Comparison of ENCODE assay signal across 9 mouse cellular contexts in genomic region chrX:101085920-101086319, GRCm38 (mm10). TPM values are rescaled to one million over a fixed set of nuclear protein-coding genes. Genes with fewer than 3 reads are reported as not detected.
DNase-seq lines count a peak whose midpoint lies in the region; ATAC-seq and TF ChIP-seq lines count a peak whose summit lies in the region.
"Had no signal": no experiment of that assay in that cellular context is flagged by ENCODE, and none has a peak within 500 bp of the region (broad histone marks: within the 10 kb centered on the region; RNA-seq: fewer than 3 reads in every experiment).

Gene Slc7a3 (minus strand): TSS chrX:101086020.

- no peak for TF ChIP-seq EP300 in heart, postnatal 0 days (IDR thresholded peaks at IDR 0.05; ENCODE audit: low read depth)

- no peak for ATAC-seq in heart, postnatal 0 days (ENCODE audit: insufficient read depth, low read depth)
- ATAC-seq in hindbrain, embryonic 11.5 days (ENCODE audit: low FRiP score): no peak
- no peak for ATAC-seq in midbrain, embryonic 11.5 days (ENCODE audit: low FRiP score)
- ATAC-seq in erythroblast, adult 5-6 weeks (replicated peaks; ENCODE audit: low FRiP score, poor library complexity, severe bottlenecking): no peak

- H3K4me3 ChIP-seq in heart, postnatal 0 days (ENCODE audit: low read depth, low read length): peak within 1 kb of the TSS; percentile 18
- no peak within 1 kb of the TSS for H3K4me3 ChIP-seq in bone marrow, adult 2 months (replicated peaks; ENCODE audit: control insufficient read depth, low read depth, low read length)
- H3K4me3 ChIP-seq in hindbrain, embryonic 11.5 days (ENCODE audit: low read depth, low read length): peak within 1 kb of the TSS; percentile 16; the same call in 1 of the 2 replicates
- peak within 1 kb of the TSS; percentile 25 for H3K4me3 ChIP-seq in midbrain, embryonic 11.5 days (ENCODE audit: low read depth, low read length)

- no peak for TF ChIP-seq POLR2A in bone marrow, adult 2 months (IDR thresholded peaks at IDR 0.05; ENCODE audit: borderline replicate concordance, control insufficient read depth, low read depth, low read length)

- H3K27ac ChIP-seq in heart, postnatal 0 days (ENCODE audit: low read depth): no peak within 1 kb of the TSS
- H3K27ac ChIP-seq in bone marrow, adult 2 months (ENCODE audit: control insufficient read depth, insufficient read depth, low read depth, low read length, poor library complexity): no peak within 1 kb of the TSS
- H3K27ac ChIP-seq in hindbrain, embryonic 11.5 days (ENCODE audit: low read depth, low read length): no peak within 1 kb of the TSS
- no peak within 1 kb of the TSS for H3K27ac ChIP-seq in midbrain, embryonic 11.5 days (ENCODE audit: low read depth, low read length)

- H3K9ac ChIP-seq in heart, postnatal 0 days (replicated peaks; ENCODE audit: low read depth, low read length): no peak within 1 kb of the TSS
- no peak within 1 kb of the TSS for H3K9ac ChIP-seq in hindbrain, embryonic 11.5 days (ENCODE audit: low read depth, low read length)
- no peak within 1 kb of the TSS for H3K9ac ChIP-seq in midbrain, embryonic 11.5 days (ENCODE audit: low read length)

- WGBS in heart, postnatal 0 days: 28% methylated on average over 11 of the region's 11 CpGs
- WGBS in bone marrow, adult 2 months: 61% methylated on average over 11 of the region's 11 CpGs
- 48% methylated on average over 11 of the region's 11 CpGs for WGBS in hindbrain, embryonic 11.5 days
- 36% methylated on average over 11 of the region's 11 CpGs for WGBS in midbrain, embryonic 11.5 days

- H3K4me2 ChIP-seq in heart, postnatal 0 days (ENCODE audit: low read depth, low read length): peak within 1 kb of the TSS; percentile 54
- peak within 1 kb of the TSS; percentile 52 for H3K4me2 ChIP-seq in hindbrain, embryonic 11.5 days (replicated peaks; ENCODE audit: low read depth, low read length)
- H3K4me2 ChIP-seq in midbrain, embryonic 11.5 days: peak within 1 kb of the TSS; percentile 58

- no peak for DNase-seq in heart, postnatal 0 days (ENCODE audit: low spot score)
- DNase-seq in heart, postnatal 10 days: no peak
- peak; percentile 1 for DNase-seq in hindbrain, embryonic 11.5 days (ENCODE audit: low spot score)
- DNase-seq in midbrain, embryonic 11.5 days (ENCODE audit: low spot score, missing footprints): no peak
- DNase-seq in testis, postnatal 14 days (ENCODE audit: low spot score): no peak
- no peak for DNase-seq in urinary bladder, postnatal 4 days (ENCODE audit: low spot score in 2 of 2)

- intact Hi-C loops in heart, postnatal 10 days (cut with DNase I): no loop called here

- no peaks in the 10 kb centered on the region for H3K9me3 ChIP-seq in heart, postnatal 0 days (replicated peaks; ENCODE audit: control insufficient read depth, low read length)
- no peaks in the 10 kb centered on the region for H3K9me3 ChIP-seq in hindbrain, embryonic 11.5 days (ENCODE audit: control insufficient read depth, low read length)
- no peaks in the 10 kb centered on the region for H3K9me3 ChIP-seq in midbrain, embryonic 11.5 days (ENCODE audit: control insufficient read depth, low read length)
- H3K9me3 ChIP-seq: G1E had no signal

- TF ChIP-seq CTCF in heart, postnatal 0 days (IDR thresholded peaks at IDR 0.05; ENCODE audit: low read depth): no peak
- TF ChIP-seq CTCF in bone marrow, adult 2 months (IDR thresholded peaks at IDR 0.05; ENCODE audit: control insufficient read depth, insufficient read depth, low read length): no peak

- no peaks in the 10 kb centered on the region for H3K4me1 ChIP-seq in heart, postnatal 0 days (ENCODE audit: control insufficient read depth, insufficient read depth)
- H3K4me1 ChIP-seq in bone marrow, adult 2 months (ENCODE audit: control insufficient read depth, insufficient read depth, low read length): no peaks in the 10 kb centered on the region
- H3K4me1 ChIP-seq in hindbrain, embryonic 11.5 days (replicated peaks; ENCODE audit: control insufficient read depth, insufficient read depth, low read length): no peaks in the 10 kb centered on the region
- H3K4me1 ChIP-seq in midbrain, embryonic 11.5 days (ENCODE audit: control insufficient read depth, insufficient read depth, low read length): no peaks in the 10 kb centered on the region

- H3K36me3 ChIP-seq in heart, postnatal 0 days (replicated peaks; ENCODE audit: control insufficient read depth, insufficient read depth, low read length): no peaks in the 10 kb centered on the region
- no peaks in the 10 kb centered on the region for H3K36me3 ChIP-seq in hindbrain, embryonic 11.5 days (ENCODE audit: control insufficient read depth, insufficient read depth, low read length)
- no peaks in the 10 kb centered on the region for H3K36me3 ChIP-seq in midbrain, embryonic 11.5 days (ENCODE audit: control insufficient read depth, insufficient read depth, low read length)
- H3K36me3 ChIP-seq: G1E had no signal

- H3K27me3 ChIP-seq in heart, postnatal 0 days (ENCODE audit: control insufficient read depth, insufficient read depth, low read length): no peaks in the 10 kb centered on the region
- H3K27me3 ChIP-seq in hindbrain, embryonic 11.5 days (ENCODE audit: control insufficient read depth, insufficient read depth, low read length): 0 out of 2 replicates have a peak, but pooled peaks cover 7% of the 10 kb centered on the region
- no peaks in the 10 kb centered on the region for H3K27me3 ChIP-seq in midbrain, embryonic 11.5 days (ENCODE audit: control insufficient read depth, insufficient read depth, low read length)

RNA-seq across cellular contexts. Expression of gene Slc7a3, which starts in this region (rescaled TPM):
- 2.2 TPM in 1 of 2 replicates, not detected in the other for total RNA-seq in heart, postnatal 0 days (2014; rRNA removed; ENCODE audit: low replicate concordance)
- polyA plus RNA-seq in heart, postnatal 0 days (2015; fragmentation: Nextera tagmentation; extraction: Ambion mirVana): 0.14 and 0.22 TPM in 2 replicates
- not detected for total RNA-seq in heart, postnatal 10 days (2021)
- polyA plus RNA-seq in bone marrow, adult 2 months (2011; ENCODE audit: insufficient read depth, insufficient read length, low replicate concordance, missing spikeins): 11.5 TPM in 1 of 2 replicates, not detected in the other
- 0.29 and 0.65 TPM in 2 replicates for polyA plus RNA-seq in hindbrain, embryonic 11.5 days (2014; fragmentation: Nextera tagmentation; extraction: Ambion mirVana)
- 0.77 and 0.91 TPM in 2 replicates for polyA plus RNA-seq in midbrain, embryonic 11.5 days (2014; fragmentation: Nextera tagmentation; extraction: Ambion mirVana)
- not detected in 2 replicates for total RNA-seq in erythroblast, adult 5-6 weeks (2015; ENCODE audit: low replicate concordance)
- total RNA-seq in erythroblast, adult 5-6 weeks (2017; ENCODE audit: low replicate concordance): not detected in 2 replicates
- polyA plus RNA-seq: G1E had no signal

Comparison
In these comparisons a context has a peak if more than half of its experiments do, and no peak if none do; other contexts are left out.
1. Peak in DNase-seq, H3K4me3 ChIP-seq and H3K4me2 ChIP-seq in hindbrain, embryonic 11.5 days; RNA of the gene not detected or under 1 TPM.